Mouse (Mus musculus): ENCODE measurements around the gene Pdf.

DNA sequence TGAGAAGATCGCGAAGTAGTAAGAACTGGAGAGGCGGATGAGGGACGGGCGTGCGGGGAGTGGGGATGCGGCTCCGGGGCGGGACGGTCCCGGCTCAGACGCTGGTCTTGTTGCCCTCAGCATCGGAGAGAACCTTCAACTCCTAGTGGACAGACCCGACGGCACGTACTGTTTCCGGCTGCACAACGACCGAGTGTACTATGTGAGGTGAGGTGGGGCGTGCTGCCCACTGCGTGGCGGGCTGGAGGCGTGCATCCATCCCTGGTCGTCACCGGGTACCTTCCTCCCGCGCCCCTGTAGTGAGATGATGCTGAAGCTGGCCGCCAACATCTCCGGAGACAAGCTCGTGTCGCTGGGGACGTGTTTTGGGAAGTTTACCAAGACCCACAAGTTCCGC is 8.6 kb upstream of the Pdf start:
- TF ChIP-seq CTCF (conservative IDR thresholded peaks at IDR 0.05; ENCODE audit: insufficient read depth, insufficient read length, low read depth, low read length), result no peak
- no peak for TF ChIP-seq POLR2A (IDR thresholded peaks at IDR 0.05; ENCODE audit: low read depth, low read length)

Measured in kidney, adult 2 months (tissue).